Mouse (Mus musculus) E14TG2a.4 (cell line): Measurements from ENCODE around the gene Tmem82.

ENCODE experiments used
- CTCF ChIP-seq: conservative IDR thresholded peaks from 2 replicates; pipeline ENCODE4 v1.5.1; 2014; ENCODE audit warnings: low read length
- NANOG ChIP-seq: IDR thresholded peaks from 2 replicates; pipeline ENCODE4 v1.6.1; 2014; ENCODE audit warnings: borderline replicate concordance, low read length, mixed read lengths
- POU5F1 ChIP-seq: IDR thresholded peaks from 2 replicates; pipeline ENCODE4 v1.6.1; 2014; ENCODE audit warnings: low read length, borderline replicate concordance

GRCm38 (mm10) chr4:141599251-141600141, 18.9 kb downstream of the Tmem82 start:
- TF ChIP-seq CTCF = no peak
- no peak for TF ChIP-seq NANOG
- TF ChIP-seq POU5F1 = no peak
